Mouse (Mus musculus): ENCODE results near the gene Slc15a3.

DNA sequence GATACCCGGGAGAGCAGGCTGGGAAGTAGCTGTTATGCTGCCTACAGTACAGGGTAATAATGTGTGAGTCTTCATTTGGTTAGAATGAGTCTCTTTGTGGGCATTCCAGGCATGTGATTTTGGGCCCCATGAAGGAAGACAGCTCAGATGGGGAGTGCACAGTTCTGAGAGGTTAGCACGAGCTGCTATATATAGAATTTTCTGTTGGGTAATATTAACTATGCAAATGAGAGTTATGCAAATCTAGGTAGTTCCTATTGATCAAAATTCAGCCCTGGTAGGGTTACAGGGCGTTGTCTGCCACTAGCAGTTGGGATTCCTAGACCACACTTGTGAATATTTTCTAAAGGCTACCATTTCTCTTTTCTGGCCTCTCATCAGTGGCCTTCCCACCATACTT lies 5.9 kb downstream of the Slc15a3 start:
- TF ChIP-seq CTCF (IDR thresholded peaks at IDR 0.05; ENCODE audit: low read depth) (no peak), EP300 (IDR thresholded peaks at IDR 0.05; ENCODE audit: low read depth) (no peak)
